Mouse (Mus musculus) intestine, postnatal 0 days (tissue): ENCODE data around the gene Cpn1. TPM values are rescaled to one million over a fixed set of nuclear protein-coding genes. Genes with fewer than 3 reads are reported as not detected.
"Not testable (repeated sequence)": the region's sequence is repeated elsewhere in the genome, so short reads cannot be mapped to it uniquely, and the experiment has no call there.

Experiments
- ATAC-seq: fragments of 200-750 bp; cut with Nextera tagmentation; 2 replicates; pipeline ENCODE4 v1.8.0; 2017; ENCODE audit warnings: mild to moderate bottlenecking, moderate TSS enrichment, moderate library complexity
- H3K27ac ChIP-seq: fragments of 300-500 bp; sonication (generic); 2 replicates; pipeline ENCODE4 v1.5.1; 2014; ENCODE audit warnings: mild to moderate bottlenecking, low read depth, low read length, moderate library complexity
- H3K27me3 ChIP-seq: fragments of 300-500 bp; sonication (generic); replicated peaks from 2 replicates; pipeline ENCODE4 v1.6.1; 2014; ENCODE audit warnings: low read length, mixed read lengths; ENCODE audit not compliant: control insufficient read depth, insufficient read depth
- H3K36me3 ChIP-seq: fragments of 300-500 bp; sonication (generic); 2 replicates; pipeline ENCODE4 v1.6.1; 2014; ENCODE audit warnings: mild to moderate bottlenecking, moderate library complexity; ENCODE audit not compliant: control insufficient read depth, insufficient read depth
- H3K4me1 ChIP-seq: fragments of 300-500 bp; sonication (generic); replicated peaks from 2 replicates; pipeline ENCODE4 v1.6.1; 2014; ENCODE audit warnings: antibody characterized with exemption, low read length, mixed read lengths; ENCODE audit not compliant: control insufficient read depth, insufficient read depth
- H3K4me2 ChIP-seq: fragments of 300-500 bp; sonication (generic); replicated peaks from 2 replicates; pipeline ENCODE4 v1.6.1; 2014; ENCODE audit warnings: low read depth, mild to moderate bottlenecking, moderate library complexity
- H3K4me3 ChIP-seq: fragments of 300-500 bp; sonication (generic); 2 replicates; pipeline ENCODE4 v1.5.1; 2014; ENCODE audit warnings: low read depth, low read length
- H3K9ac ChIP-seq: fragments of 300-500 bp; sonication (generic); 2 replicates; pipeline ENCODE4 v1.6.1; 2014; ENCODE audit warnings: mild to moderate bottlenecking, low read depth, low read length
- H3K9me3 ChIP-seq: fragments of 300-500 bp; sonication (generic); 2 replicates; pipeline ENCODE4 v1.6.1; 2016; ENCODE audit warnings: mixed run types; ENCODE audit not compliant: control insufficient read depth
- CTCF ChIP-seq: sonication (generic); IDR thresholded peaks from 2 replicates; pipeline ENCODE4 v1.5.1; 2016; ENCODE audit warnings: low read depth, mild to moderate bottlenecking, control low read depth, antibody characterized with exemption, moderate library complexity
- WGBS: fragments of 180-500 bp; shearing (Covaris S2); extraction: QIAGEN DNeasy Blood & Tissue Kit; methylation state at CpG from one replicate; pipeline ENCODE4 v1.1.7; 2014; 5-methylcytosine and 5-hydroxymethylcytosine counted together
- polyA plus RNA-seq: library from polyadenylated mRNA; unstranded; fragments of >200 nt; fragmentation: Nextera tagmentation; extraction: Ambion mirVana; gene quantifications from 2 replicates; pipeline ENCODE4 v1.2.1, GENCODE M21; 2015

The Cpn1 gene
- polyA plus RNA-seq, 1 experiment from 2014 or later = 14.3 TPM

- no peaks in the 10 kb centered on the region for H3K9me3 ChIP-seq
- no peak overlapping the region for H3K4me2 ChIP-seq
- 7% methylated on average over 4 of the region's 4 CpGs for WGBS
- peak; percentile 74 for ATAC-seq
- H3K4me3 ChIP-seq = no peak overlapping the region
- TF ChIP-seq CTCF = no peak
- no peaks in the 10 kb centered on the region for H3K36me3 ChIP-seq
- peak overlapping the region; percentile 41; the same call in 1 of the 2 replicates for H3K27ac ChIP-seq
- 0 out of 2 replicates have a peak, but pooled peaks cover 6% of the 10 kb centered on the region for H3K4me1 ChIP-seq
- no peaks in the 10 kb centered on the region for H3K27me3 ChIP-seq
- H3K9ac ChIP-seq = no peak overlapping the region
These were observed 29.0 kb downstream of the Cpn1 start for GRCm38 (mm10) chr19:43957402-43957801.

GRCm38 (mm10) chr19:43955266-43955665 is 31.1 kb downstream of the Cpn1 start:
- Histone ChIP-seq H3K27ac (no peak overlapping the region), H3K4me2 (no peak overlapping the region), H3K27me3 (no peaks in the 10 kb centered on the region), H3K4me1 (0 out of 2 replicates have a peak, but pooled peaks cover 6% of the 10 kb centered on the region), H3K9me3 (no peaks in the 10 kb centered on the region), H3K4me3 (no peak overlapping the region), H3K36me3 (no peaks in the 10 kb centered on the region), H3K9ac (no peak overlapping the region)
- no peak for TF ChIP-seq CTCF
- ATAC-seq = 0 out of 2 replicates have a peak, but pooled peaks have one; percentile 19
- 64% methylated on average over 5 of the region's 5 CpGs for WGBS

- no peak for TF ChIP-seq CTCF
- Histone ChIP-seq H3K36me3 (no peaks in the 10 kb centered on the region), H3K9ac (no peak overlapping the region), H3K27ac (no peak overlapping the region), H3K4me1 (0 out of 2 replicates have a peak, but pooled peaks cover 6% of the 10 kb centered on the region), H3K4me3 (no peak overlapping the region), H3K4me2 (no peak overlapping the region), H3K9me3 (no peaks in the 10 kb centered on the region), H3K27me3 (no peaks in the 10 kb centered on the region)
- 82% methylated on average over 4 of the region's 4 CpGs for WGBS
- ATAC-seq = no peak
These were observed 31.5 kb downstream of the Cpn1 start for GRCm38 (mm10) chr19:43954864-43955263.

GRCm38 (mm10) chr19:43952936-43953335 is 33.4 kb downstream of the Cpn1 start:
- H3K4me1 ChIP-seq, H3K27ac ChIP-seq, H3K9ac ChIP-seq, H3K9me3 ChIP-seq, H3K4me3 ChIP-seq, H3K36me3 ChIP-seq, H3K27me3 ChIP-seq, ATAC-seq, H3K4me2 ChIP-seq: not testable (repeated sequence)
- WGBS = 82% methylated on average over 7 of the region's 8 CpGs
- peak; percentile 27 for TF ChIP-seq CTCF

GRCm38 (mm10) chr19:43949111-43949810 is 37.1 kb downstream of the Cpn1 start:
- H3K27ac ChIP-seq = no peak overlapping the region
- 6% methylated on average over 12 of the region's 12 CpGs for WGBS
- no peak overlapping the region for H3K4me2 ChIP-seq

GRCm38 (mm10) chr19:43944566-43944965 is 41.8 kb downstream of the Cpn1 start:
- Histone ChIP-seq H3K9ac (no peak overlapping the region), H3K4me3 (no peak overlapping the region), H3K27ac (no peak overlapping the region), H3K4me2 (no peak overlapping the region), H3K9me3 (no peaks in the 10 kb centered on the region), H3K4me1 (no peaks in the 10 kb centered on the region), H3K27me3 (no peaks in the 10 kb centered on the region), H3K36me3 (no peaks in the 10 kb centered on the region)
- no peak for ATAC-seq
- no peak for TF ChIP-seq CTCF
- 85% methylated on average over 8 of the region's 8 CpGs for WGBS

More at GRCm38 (mm10) chr19:43949111-43949810, 37.1 kb downstream of the Cpn1 start:
- TF ChIP-seq CTCF = no peak
- H3K27me3 ChIP-seq = no peaks in the 10 kb centered on the region
- 0 out of 2 replicates have a peak, but pooled peaks have one; percentile 11 for ATAC-seq
- no peaks in the 10 kb centered on the region for H3K36me3 ChIP-seq
- no peak overlapping the region for H3K4me3 ChIP-seq
- no peaks in the 10 kb centered on the region for H3K4me1 ChIP-seq
- no peaks in the 10 kb centered on the region for H3K9me3 ChIP-seq
- H3K9ac ChIP-seq = no peak overlapping the region
